Mouse (Mus musculus): Measurements from ENCODE around the gene Oas1d. TPM values are rescaled to one million over a fixed set of nuclear protein-coding genes. Genes with fewer than 3 reads are reported as not detected.
"Not testable (repeated sequence)": the region's sequence is repeated elsewhere in the genome, so short reads cannot be mapped to it uniquely, and the experiment has no call there.

The Oas1d gene
- total RNA-seq, 1 experiment = 1.2 TPM

- in situ Hi-C loops (cut with MboI; ENCODE audit: low sequenced_read_pairs in 2 of 2, unreplicated experiment in 2 of 2) = no loop called here
- H3K9me3 ChIP-seq (ENCODE audit: control insufficient read depth, insufficient read depth, low read depth, low read length) = no peaks in the 10 kb centered on the region
- TF ChIP-seq CHD2 (IDR thresholded peaks at IDR 0.05; ENCODE audit: low read depth, low read length) = no peak
- TF ChIP-seq ZNF384 (IDR thresholded peaks at IDR 0.05; ENCODE audit: low read depth, low read length) = peak; percentile 61; the same call in 1 of the 2 replicates
- H3K4me3 ChIP-seq (ENCODE audit: insufficient read depth in 1 of 2, low read depth in 1 of 2, low read length in 2 of 2, poor library complexity in 1 of 2, severe bottlenecking in 1 of 2) = peak overlapping the region in 1 of 2 experiments; percentile 44; a peak in 2 of 4 replicates
- no peak for DNase-seq (ENCODE audit: low read depth, low spot score)
- peak overlapping the region; percentile 27 for H3K9ac ChIP-seq (ENCODE audit: insufficient read depth, low read depth, low read length, poor library complexity, severe bottlenecking)
- peaks cover 2 to 7% of the 10 kb centered on the region in 2 experiments; a peak in 2 of 4 replicates for H3K4me1 ChIP-seq (ENCODE audit: control insufficient read depth in 2 of 2, insufficient read depth in 2 of 2, low read length in 2 of 2, poor library complexity in 1 of 2)
- H3K27ac ChIP-seq (ENCODE audit: insufficient read depth, low read depth, low read length, poor library complexity, severe bottlenecking) = peak overlapping the region; percentile 71
- H3K36me3 ChIP-seq (ENCODE audit: control insufficient read depth, insufficient read depth, low read length, poor library complexity, severe bottlenecking) = peaks cover 3% of the 10 kb centered on the region; the same call in 1 of the 2 replicates
Observed at GRCm38 (mm10) chr5:120887831-120888230, 26.5 kb upstream of the Oas1d start.

GRCm38 (mm10) chr5:120888294-120888815, 26.0 kb upstream of the Oas1d start:
- in situ Hi-C loops (cut with MboI; ENCODE audit: low sequenced_read_pairs in 2 of 2, unreplicated experiment in 2 of 2); DNase-seq (ENCODE audit: low read depth, low spot score); H3K36me3 ChIP-seq (ENCODE audit: control insufficient read depth, insufficient read depth, low read length, poor library complexity, severe bottlenecking); H3K9me3 ChIP-seq (ENCODE audit: control insufficient read depth, insufficient read depth, low read depth, low read length); H3K4me1 ChIP-seq (ENCODE audit: control insufficient read depth in 2 of 2, insufficient read depth in 2 of 2, low read length in 2 of 2, poor library complexity in 1 of 2): not testable (repeated sequence)
- peak overlapping the region; percentile 71 for H3K27ac ChIP-seq (ENCODE audit: insufficient read depth, low read depth, low read length, poor library complexity, severe bottlenecking)
- peak overlapping the region; percentile 71 to 73 for H3K4me3 ChIP-seq (ENCODE audit: insufficient read depth in 1 of 2, low read depth in 1 of 2, low read length in 2 of 2, poor library complexity in 1 of 2, severe bottlenecking in 1 of 2)
- H3K9ac ChIP-seq (ENCODE audit: insufficient read depth, low read depth, low read length, poor library complexity, severe bottlenecking) = peak overlapping the region; percentile 59

- Histone ChIP-seq H3K4me1 (ENCODE audit: control insufficient read depth in 2 of 2, insufficient read depth in 2 of 2, low read length in 2 of 2, poor library complexity in 1 of 2) (peaks cover 2 to 7% of the 10 kb centered on the region in 2 experiments; a peak in 2 of 4 replicates), H3K9me3 (ENCODE audit: control insufficient read depth, insufficient read depth, low read depth, low read length) (no peaks in the 10 kb centered on the region), H3K4me3 (ENCODE audit: insufficient read depth in 1 of 2, low read depth in 1 of 2, low read length in 2 of 2, poor library complexity in 1 of 2, severe bottlenecking in 1 of 2) (peak overlapping the region in 1 of 2 experiments; percentile 1; a peak in 1 of 4 replicates), H3K36me3 (ENCODE audit: control insufficient read depth, insufficient read depth, low read length, poor library complexity, severe bottlenecking) (peaks cover 3% of the 10 kb centered on the region; the same call in 1 of the 2 replicates), H3K9ac (ENCODE audit: insufficient read depth, low read depth, low read length, poor library complexity, severe bottlenecking) (peak overlapping the region; percentile 5; the same call in 1 of the 2 replicates), H3K27ac (ENCODE audit: insufficient read depth, low read depth, low read length, poor library complexity, severe bottlenecking) (no peak overlapping the region; the same call in 1 of the 2 replicates)
- no peak for DNase-seq (ENCODE audit: low read depth, low spot score)
- no peak for TF ChIP-seq MAFK (IDR thresholded peaks at IDR 0.05; ENCODE audit: insufficient read depth, low read depth, low read length)
- no peak for TF ChIP-seq ZNF384 (IDR thresholded peaks at IDR 0.05; ENCODE audit: low read depth, low read length)
- TF ChIP-seq CHD2 (IDR thresholded peaks at IDR 0.05; ENCODE audit: low read depth, low read length) = no peak
- TF ChIP-seq HCFC1 (IDR thresholded peaks at IDR 0.05; ENCODE audit: borderline replicate concordance, insufficient read depth, low read length) = no peak
- no peak for TF ChIP-seq ZC3H11A (IDR thresholded peaks at IDR 0.05; ENCODE audit: borderline replicate concordance, low read depth, low read length)
- in situ Hi-C loops (cut with MboI; ENCODE audit: low sequenced_read_pairs in 2 of 2, unreplicated experiment in 2 of 2) = no loop called here
Observed at GRCm38 (mm10) chr5:120890026-120890425, 24.3 kb upstream of the Oas1d start.

GRCm38 (mm10) chr5:120890991-120891390, 23.3 kb upstream of the Oas1d start:
- no peak for DNase-seq (ENCODE audit: low read depth, low spot score)
- H3K9me3 ChIP-seq (ENCODE audit: control insufficient read depth, insufficient read depth, low read depth, low read length) = no peaks in the 10 kb centered on the region
- in situ Hi-C loops (cut with MboI; ENCODE audit: low sequenced_read_pairs in 2 of 2, unreplicated experiment in 2 of 2) = no loop called here
- H3K9ac ChIP-seq (ENCODE audit: insufficient read depth, low read depth, low read length, poor library complexity, severe bottlenecking) = no peak overlapping the region
- TF ChIP-seq CHD2 (IDR thresholded peaks at IDR 0.05; ENCODE audit: low read depth, low read length) (no peak), MAFK (IDR thresholded peaks at IDR 0.05; ENCODE audit: insufficient read depth, low read depth, low read length) (no peak), HCFC1 (IDR thresholded peaks at IDR 0.05; ENCODE audit: borderline replicate concordance, insufficient read depth, low read length) (no peak), ZC3H11A (IDR thresholded peaks at IDR 0.05; ENCODE audit: borderline replicate concordance, low read depth, low read length) (no peak), ZNF384 (IDR thresholded peaks at IDR 0.05; ENCODE audit: low read depth, low read length) (no peak)
- no peak overlapping the region for H3K4me3 ChIP-seq (ENCODE audit: insufficient read depth in 1 of 2, low read depth in 1 of 2, low read length in 2 of 2, poor library complexity in 1 of 2, severe bottlenecking in 1 of 2)
- H3K4me1 ChIP-seq (ENCODE audit: control insufficient read depth in 2 of 2, insufficient read depth in 2 of 2, low read length in 2 of 2, poor library complexity in 1 of 2) = peaks cover 2 to 12% of the 10 kb centered on the region in 2 experiments; a peak in 2 of 4 replicates
- no peak overlapping the region; the same call in 1 of the 2 replicates for H3K27ac ChIP-seq (ENCODE audit: insufficient read depth, low read depth, low read length, poor library complexity, severe bottlenecking)
- H3K36me3 ChIP-seq (ENCODE audit: control insufficient read depth, insufficient read depth, low read length, poor library complexity, severe bottlenecking) = peaks cover 3% of the 10 kb centered on the region

GRCm38 (mm10) chr5:120891566-120892242, 22.6 kb upstream of the Oas1d start:
- in situ Hi-C loops (cut with MboI; ENCODE audit: low sequenced_read_pairs in 2 of 2, unreplicated experiment in 2 of 2); H3K36me3 ChIP-seq (ENCODE audit: control insufficient read depth, insufficient read depth, low read length, poor library complexity, severe bottlenecking); H3K9ac ChIP-seq (ENCODE audit: insufficient read depth, low read depth, low read length, poor library complexity, severe bottlenecking); DNase-seq (ENCODE audit: low read depth, low spot score); H3K4me3 ChIP-seq (ENCODE audit: insufficient read depth in 1 of 2, low read depth in 1 of 2, low read length in 2 of 2, poor library complexity in 1 of 2, severe bottlenecking in 1 of 2); H3K27ac ChIP-seq (ENCODE audit: insufficient read depth, low read depth, low read length, poor library complexity, severe bottlenecking); H3K9me3 ChIP-seq (ENCODE audit: control insufficient read depth, insufficient read depth, low read depth, low read length): not testable (repeated sequence)
- peaks cover 2 to 12% of the 10 kb centered on the region in 2 experiments; a peak in 2 of 4 replicates for H3K4me1 ChIP-seq (ENCODE audit: control insufficient read depth in 2 of 2, insufficient read depth in 2 of 2, low read length in 2 of 2, poor library complexity in 1 of 2)
